Mouse (Mus musculus) heart, embryonic 16.5 days (tissue): ENCODE results near the gene Srl. TPM values are rescaled to one million over a fixed set of nuclear protein-coding genes. Genes with fewer than 3 reads are reported as not detected.

Experiments
- ATAC-seq: fragments of 200-750 bp; cut with Nextera tagmentation; replicated peaks from 2 replicates; pipeline ENCODE4 v1.8.0; 2017; ENCODE audit warnings: moderate number of reproducible peaks; ENCODE audit not compliant: insufficient read depth, low FRiP score; ENCODE audit errors: extremely low read depth
- H3K27ac ChIP-seq: fragments of 300-500 bp; sonication (generic); 2 replicates; pipeline ENCODE4 v1.5.1; 2014; ENCODE audit warnings: mild to moderate bottlenecking, low read length, control low read depth, moderate library complexity
- H3K27me3 ChIP-seq: fragments of 300-500 bp; sonication (generic); 2 replicates; pipeline ENCODE4 v1.6.1; 2014; ENCODE audit warnings: low read length, mixed read lengths; ENCODE audit not compliant: control insufficient read depth, insufficient read depth
- H3K36me3 ChIP-seq: fragments of 300-500 bp; sonication (generic); 2 replicates; pipeline ENCODE4 v1.6.1; 2014; ENCODE audit not compliant: control insufficient read depth, insufficient read depth
- H3K4me1 ChIP-seq: fragments of 300-500 bp; sonication (generic); 2 replicates; pipeline ENCODE4 v1.6.1; 2014; ENCODE audit warnings: low read length, mixed read lengths; ENCODE audit not compliant: control insufficient read depth, insufficient read depth
- H3K4me2 ChIP-seq: fragments of 300-500 bp; sonication (generic); 2 replicates; pipeline ENCODE4 v1.6.1; 2014; ENCODE audit warnings: low read depth, mild to moderate bottlenecking, control low read depth, low read length
- H3K4me3 ChIP-seq: fragments of 300-500 bp; sonication (generic); 2 replicates; pipeline ENCODE4 v1.5.1; 2014; ENCODE audit warnings: mild to moderate bottlenecking, control low read depth, low read length
- H3K9ac ChIP-seq: fragments of 300-500 bp; sonication (generic); 2 replicates; pipeline ENCODE4 v1.6.1; 2014; ENCODE audit warnings: low read length, control low read depth
- H3K9me3 ChIP-seq: fragments of 300-500 bp; sonication (generic); replicated peaks from 2 replicates; pipeline ENCODE4 v1.6.1; 2016; ENCODE audit warnings: low read length; ENCODE audit not compliant: control insufficient read depth
- WGBS: fragments of 180-500 bp; shearing (Covaris S2); extraction: QIAGEN DNeasy Blood & Tissue Kit; methylation state at CpG from one replicate; pipeline ENCODE4 v1.1.7; 2014; 5-methylcytosine and 5-hydroxymethylcytosine counted together
- polyA plus RNA-seq: library from polyadenylated mRNA; unstranded; fragments of >200 nt; fragmentation: Nextera tagmentation; extraction: Ambion mirVana; gene quantifications from 2 replicates; pipeline ENCODE4 v1.2.1, GENCODE M21; 2015

The Srl gene
- polyA plus RNA-seq, 1 experiment from 2014 or later = 289 TPM

DNA sequence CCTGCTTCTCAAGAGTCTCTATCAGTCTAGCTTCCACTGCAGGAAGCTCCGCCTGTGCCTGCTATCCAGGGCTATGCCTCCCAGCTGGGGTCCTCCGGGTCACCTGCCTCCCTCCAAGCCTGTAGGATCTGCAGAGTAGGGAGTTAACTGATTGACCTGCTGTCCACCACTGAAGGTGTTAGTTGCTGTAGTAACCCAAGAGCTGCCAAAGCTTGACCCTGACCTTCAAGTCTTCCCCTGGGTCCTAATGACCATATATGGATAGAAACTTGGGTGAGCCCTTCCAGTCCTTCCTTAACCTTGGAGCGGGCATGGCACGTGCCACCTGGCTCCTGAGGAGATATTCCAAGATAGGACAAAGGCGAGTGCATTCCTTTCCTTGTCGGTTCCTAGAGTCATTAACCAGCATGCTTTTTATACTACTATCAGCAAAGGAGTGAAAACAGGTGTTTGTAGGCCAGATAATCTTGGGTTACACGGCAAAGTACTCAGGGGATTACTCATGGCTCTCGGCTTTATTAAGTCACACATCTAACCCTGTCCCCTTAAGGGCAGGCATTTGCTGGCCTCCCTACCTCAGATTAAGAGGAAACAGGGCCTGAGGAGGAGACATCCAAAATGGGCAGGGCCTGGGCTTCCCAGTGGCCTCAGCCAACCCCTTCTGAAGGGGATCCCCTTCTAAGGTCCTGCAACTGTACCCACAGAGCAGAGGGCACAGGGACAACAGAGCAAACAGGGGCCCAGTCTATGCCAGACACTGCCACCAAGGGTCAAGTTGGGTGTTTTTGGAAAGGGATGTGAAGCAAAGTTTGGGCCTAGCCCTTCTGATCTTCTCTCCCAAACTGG is 43.6 kb downstream of the Srl start:
- Histone ChIP-seq H3K9ac (peak overlapping the region; percentile 7), H3K27me3 (no peaks in the 10 kb centered on the region), H3K36me3 (peaks cover 10% of the 10 kb centered on the region), H3K4me3 (no peak overlapping the region), H3K9me3 (no peaks in the 10 kb centered on the region), H3K4me1 (peaks cover 42% of the 10 kb centered on the region), H3K27ac (peak overlapping the region; percentile 83), H3K4me2 (peak overlapping the region; percentile 3; the same call in 1 of the 2 replicates)
- ATAC-seq = peak; percentile 37; the same call in 1 of the 2 replicates
- WGBS = 30% methylated on average over 8 of the region's 8 CpGs

DNA sequence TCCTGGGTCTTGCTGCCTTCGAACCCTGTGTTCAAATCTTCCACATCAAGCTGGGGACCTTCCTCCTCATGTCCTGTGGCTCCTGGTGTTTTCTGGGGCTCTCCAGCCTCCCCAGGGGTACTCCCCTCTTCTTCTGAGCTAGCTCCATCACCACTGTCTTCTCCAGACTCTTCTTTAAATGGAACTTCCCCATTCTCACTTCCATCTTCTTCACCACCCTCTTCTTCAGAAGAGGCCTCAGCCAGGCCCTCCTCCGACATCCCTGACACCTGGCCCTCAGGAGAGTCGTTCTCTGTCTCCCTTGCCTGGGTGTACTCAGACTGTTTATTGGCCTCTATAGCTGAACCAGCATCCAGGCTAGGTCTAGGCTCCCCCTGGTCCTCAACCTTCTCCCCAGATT is 45.1 kb downstream of the Srl start:
- Histone ChIP-seq H3K27me3 (no peaks in the 10 kb centered on the region), H3K4me1 (peaks cover 41% of the 10 kb centered on the region), H3K27ac (0 out of 2 replicates have a peak overlapping the region, but pooled peaks have one; percentile 12), H3K9ac (no peak overlapping the region), H3K4me3 (no peak overlapping the region), H3K36me3 (peaks cover 18% of the 10 kb centered on the region), H3K4me2 (no peak overlapping the region), H3K9me3 (no peaks in the 10 kb centered on the region)
- no peak for ATAC-seq
- WGBS = 85% methylated on average over 3 of the region's 3 CpGs

DNA sequence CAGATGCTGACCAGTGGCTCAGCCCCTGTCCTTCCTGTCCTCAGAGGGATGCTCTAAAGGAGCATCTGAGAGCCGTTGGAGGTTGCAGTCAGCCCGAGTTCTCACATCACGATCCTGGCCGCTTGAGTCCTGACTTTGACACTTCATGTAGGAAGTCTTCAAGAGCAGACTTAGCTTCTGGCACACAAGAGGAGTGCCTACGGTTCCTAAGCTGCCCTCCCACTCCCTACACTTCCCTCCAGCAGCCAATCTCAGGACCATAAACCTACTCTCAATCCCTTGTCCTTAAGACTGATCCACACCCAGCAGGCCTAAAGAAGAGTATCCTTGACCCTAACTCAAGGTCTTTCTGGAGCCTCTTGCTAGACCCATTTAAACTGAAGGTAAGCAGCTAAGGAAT is 45.8 kb downstream of the Srl start:
- Histone ChIP-seq H3K4me1 (peaks cover 38% of the 10 kb centered on the region), H3K9me3 (no peaks in the 10 kb centered on the region), H3K27ac (no peak overlapping the region), H3K27me3 (no peaks in the 10 kb centered on the region), H3K4me3 (no peak overlapping the region), H3K9ac (no peak overlapping the region), H3K4me2 (no peak overlapping the region), H3K36me3 (peaks cover 19% of the 10 kb centered on the region)
- WGBS = 75% methylated on average over 5 of the region's 5 CpGs
- ATAC-seq = no peak

GRCm38 (mm10) chr16:4492777-4493563 is 48.6 kb downstream of the Srl start:
- no peak for ATAC-seq
- Histone ChIP-seq H3K27me3 (no peaks in the 10 kb centered on the region), H3K9ac (no peak overlapping the region), H3K4me3 (no peak overlapping the region), H3K27ac (no peak overlapping the region), H3K4me1 (peaks cover 17% of the 10 kb centered on the region), H3K36me3 (peaks cover 21% of the 10 kb centered on the region), H3K4me2 (no peak overlapping the region), H3K9me3 (no peaks in the 10 kb centered on the region)
- WGBS = 43% methylated on average over 2 of the region's 2 CpGs

DNA sequence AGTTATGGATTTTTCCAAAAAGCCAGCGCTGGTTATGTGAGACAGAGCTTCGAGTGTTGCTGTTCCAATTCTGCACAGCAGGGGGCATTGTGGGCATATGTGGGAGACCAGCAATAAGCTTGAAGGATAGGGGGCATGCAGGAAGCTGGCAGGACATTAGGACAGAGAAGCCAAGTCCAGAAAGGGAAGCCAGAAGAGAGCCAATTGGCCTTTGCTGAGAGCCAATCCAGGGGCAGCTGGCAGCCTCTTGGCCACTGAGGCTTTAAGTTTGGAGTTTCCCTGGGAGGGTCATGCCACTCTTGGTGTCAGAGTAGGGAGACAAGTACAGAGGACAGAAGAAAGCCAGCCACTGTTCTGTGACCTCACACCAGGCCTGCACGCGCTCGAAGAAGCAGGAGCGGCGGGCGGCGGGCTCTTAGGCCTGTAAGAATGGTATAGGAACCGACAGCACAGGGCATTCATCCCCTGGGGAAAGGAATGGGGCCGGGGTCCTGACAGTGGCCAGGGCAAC is 52.4 kb downstream of the Srl start:
- Histone ChIP-seq H3K4me3 (no peak overlapping the region), H3K4me2 (no peak overlapping the region), H3K27ac (peak overlapping the region; percentile 86), H3K4me1 (peaks cover 9% of the 10 kb centered on the region), H3K27me3 (no peaks in the 10 kb centered on the region), H3K36me3 (peaks cover 33% of the 10 kb centered on the region), H3K9ac (peak overlapping the region; percentile 26), H3K9me3 (no peaks in the 10 kb centered on the region)
- ATAC-seq = peak; percentile 88
- 52% methylated on average over 11 of the region's 11 CpGs for WGBS

GRCm38 (mm10) chr16:4480616-4481265 is 60.9 kb downstream of the Srl start:
- no peak overlapping the region for H3K9ac ChIP-seq
- 75% methylated on average over 5 of the region's 5 CpGs for WGBS
- H3K27ac ChIP-seq = no peak overlapping the region
- no peak overlapping the region for H3K4me2 ChIP-seq
- H3K4me1 ChIP-seq = no peaks in the 10 kb centered on the region
- no peak overlapping the region for H3K4me3 ChIP-seq
- H3K9me3 ChIP-seq = no peaks in the 10 kb centered on the region
- no peak for ATAC-seq
- no peaks in the 10 kb centered on the region for H3K27me3 ChIP-seq
- H3K36me3 ChIP-seq = peaks cover 55% of the 10 kb centered on the region

DNA sequence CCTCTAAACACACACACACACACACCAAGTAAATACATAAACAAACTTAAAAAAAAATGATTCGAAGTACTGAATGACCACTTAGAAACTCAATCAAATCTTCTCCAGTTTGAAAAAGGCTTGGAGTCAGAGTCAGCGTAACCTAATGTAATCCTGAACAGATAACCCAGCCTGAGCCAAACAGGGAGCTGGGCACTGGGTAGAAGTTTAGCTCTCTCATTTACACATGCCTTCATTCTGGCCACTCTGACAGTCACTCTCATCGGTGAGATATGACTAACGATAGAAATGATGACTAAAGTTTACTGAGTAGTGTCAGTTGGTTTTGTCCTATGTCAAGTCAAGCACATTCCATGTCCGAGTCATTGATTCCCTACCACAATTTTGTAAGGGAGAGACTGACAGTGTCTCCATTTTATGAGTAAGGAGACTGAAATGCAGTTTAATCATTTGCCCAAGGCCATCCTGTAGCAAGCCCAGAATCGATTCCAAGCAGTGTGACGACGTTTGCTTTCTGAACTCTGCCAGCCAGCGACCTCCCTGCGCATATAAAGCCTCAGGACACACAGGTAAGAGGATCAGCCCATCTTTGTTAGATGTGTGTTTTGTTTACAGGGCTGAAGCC is 63.9 kb downstream of the Srl start:
- ATAC-seq = no peak
- Histone ChIP-seq H3K4me1 (peaks cover 7% of the 10 kb centered on the region), H3K27me3 (no peaks in the 10 kb centered on the region), H3K36me3 (peaks cover 30% of the 10 kb centered on the region), H3K9me3 (no peaks in the 10 kb centered on the region), H3K4me2 (no peak overlapping the region), H3K9ac (no peak overlapping the region), H3K27ac (no peak overlapping the region), H3K4me3 (no peak overlapping the region)
- 75% methylated on average over 10 of the region's 10 CpGs for WGBS

DNA sequence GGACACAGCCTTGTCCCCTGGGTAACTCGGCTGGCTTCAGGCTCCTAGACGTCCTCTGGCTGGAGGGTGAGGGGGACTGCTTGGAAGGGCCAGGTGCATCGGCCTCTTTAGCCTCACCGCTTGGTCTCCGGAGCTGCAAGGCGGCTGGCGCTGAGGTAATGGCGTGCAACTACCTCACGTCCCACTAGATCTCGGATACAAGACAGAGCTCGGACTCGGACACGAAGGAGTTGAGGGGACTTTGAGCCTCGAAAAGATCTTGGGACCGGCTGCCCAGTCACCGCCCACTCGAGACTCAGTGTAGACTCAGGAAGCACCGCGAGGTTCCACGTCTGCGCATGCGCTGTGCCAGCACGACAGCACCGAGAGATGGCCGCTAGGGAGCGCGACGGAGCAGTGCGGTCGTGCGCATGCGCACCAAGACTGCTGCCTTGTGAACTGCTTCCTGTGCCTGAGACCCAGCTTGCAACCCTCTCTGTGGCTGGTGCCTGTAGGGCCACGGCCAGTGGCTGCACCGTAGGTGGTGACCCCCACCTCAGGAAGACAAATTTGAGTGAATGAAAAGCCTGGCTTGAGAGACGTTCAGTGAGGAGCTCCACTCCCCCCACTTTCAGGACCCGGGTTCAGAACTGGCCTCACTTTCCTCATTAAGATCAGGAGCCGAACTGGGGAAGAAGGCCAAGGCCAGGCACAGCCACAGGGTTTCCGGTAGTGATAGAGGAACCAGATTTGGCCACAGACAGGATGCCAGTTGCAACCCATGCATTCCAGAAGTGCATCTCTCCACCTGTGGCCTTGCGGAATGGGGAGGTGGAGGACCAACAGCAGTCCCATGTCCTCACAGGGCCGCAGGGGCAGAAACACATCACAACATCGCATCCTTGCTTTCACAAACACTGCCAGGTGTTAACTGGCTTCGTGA is 66.5 kb downstream of the Srl start:
- Histone ChIP-seq H3K9me3 (no peaks in the 10 kb centered on the region), H3K27ac (peak overlapping the region; percentile 73), H3K4me1 (peaks cover 9% of the 10 kb centered on the region), H3K4me3 (peak overlapping the region; percentile 69), H3K9ac (peak overlapping the region; percentile 84), H3K36me3 (peaks cover 10% of the 10 kb centered on the region; the same call in 1 of the 2 replicates), H3K4me2 (peak overlapping the region; percentile 83), H3K27me3 (no peaks in the 10 kb centered on the region)
- 16% methylated on average over 42 of the region's 42 CpGs for WGBS
- peak; percentile 86 for ATAC-seq
